In genomic region chr1:74419440-74419794, GRCm38 (mm10) we compare ENCODE assay signal across 18 mouse cellular contexts. TPM values are rescaled to one million over a fixed set of nuclear protein-coding genes. Genes with fewer than 3 reads are reported as not detected.
DNase-seq lines count a peak whose midpoint lies in the region; ATAC-seq and TF ChIP-seq lines count a peak whose summit lies in the region.
"Had no signal": no experiment of that assay in that cellular context is flagged by ENCODE, and none has a peak within 500 bp of the region (broad histone marks: within the 10 kb centered on the region; RNA-seq: fewer than 3 reads in every experiment).

No protein-coding gene starts in this region.

- H3K4me1 ChIP-seq in heart, postnatal 0 days (ENCODE audit: control insufficient read depth, insufficient read depth), result peaks cover 7% of the 10 kb centered on the region; the same call in 1 of the 2 replicates
- no peaks in the 10 kb centered on the region; the same call in 1 of the 2 replicates for H3K4me1 ChIP-seq in liver, embryonic 11.5 days (replicated peaks; ENCODE audit: control insufficient read depth, insufficient read depth, low read length)
- H3K4me1 ChIP-seq: hindbrain, embryonic 15.5 days; limb, embryonic 15.5 days; lung, embryonic 15.5 days had no signal

- H3K9ac ChIP-seq in heart, postnatal 0 days (replicated peaks; ENCODE audit: low read depth, low read length), result no peak overlapping the region
- H3K9ac ChIP-seq in liver, embryonic 11.5 days (ENCODE audit: low read depth, low read length), result no peak overlapping the region
- H3K9ac ChIP-seq: heart, embryonic 13.5 days; hindbrain, embryonic 15.5 days; limb, embryonic 15.5 days; lung, embryonic 15.5 days; midbrain, embryonic 12.5 days had no signal

- no peak overlapping the region for H3K4me3 ChIP-seq in heart, postnatal 0 days (ENCODE audit: low read depth, low read length)
- no peak overlapping the region for H3K4me3 ChIP-seq in liver, embryonic 11.5 days (ENCODE audit: low read depth, low read length)
- H3K4me3 ChIP-seq: embryonic facial prominence, embryonic 10.5 days; heart, embryonic 13.5 days; hindbrain, embryonic 15.5 days; limb, embryonic 15.5 days; lung, embryonic 15.5 days; midbrain, embryonic 12.5 days had no signal

- H3K27me3 ChIP-seq in heart, postnatal 0 days (ENCODE audit: control insufficient read depth, insufficient read depth, low read length), result no peaks in the 10 kb centered on the region
- H3K27me3 ChIP-seq in liver, embryonic 11.5 days (replicated peaks; ENCODE audit: control insufficient read depth, insufficient read depth, low read length), result no peaks in the 10 kb centered on the region
- H3K27me3 ChIP-seq: heart, embryonic 13.5 days; hindbrain, embryonic 15.5 days; limb, embryonic 15.5 days; lung, embryonic 15.5 days; midbrain, embryonic 12.5 days; Patski had no signal

- peak overlapping the region; percentile 25; the same call in 1 of the 2 replicates for H3K27ac ChIP-seq in heart, postnatal 0 days (ENCODE audit: low read depth)
- H3K27ac ChIP-seq in liver, embryonic 11.5 days (ENCODE audit: low read depth, low read length), result no peak overlapping the region
- H3K27ac ChIP-seq: embryonic facial prominence, embryonic 10.5 days; heart, embryonic 13.5 days; hindbrain, embryonic 15.5 days; limb, embryonic 15.5 days; lung, embryonic 15.5 days; midbrain, embryonic 12.5 days had no signal

- H3K36me3 ChIP-seq in heart, postnatal 0 days (replicated peaks; ENCODE audit: control insufficient read depth, insufficient read depth, low read length), result no peaks in the 10 kb centered on the region
- no peaks in the 10 kb centered on the region for H3K36me3 ChIP-seq in liver, embryonic 11.5 days (ENCODE audit: control insufficient read depth, insufficient read depth, low read length)
- H3K36me3 ChIP-seq: embryonic facial prominence, embryonic 10.5 days; heart, embryonic 13.5 days; hindbrain, embryonic 15.5 days; limb, embryonic 15.5 days; lung, embryonic 15.5 days; midbrain, embryonic 12.5 days had no signal

- H3K9me3 ChIP-seq in heart, postnatal 0 days (replicated peaks; ENCODE audit: control insufficient read depth, low read length), result no peaks in the 10 kb centered on the region
- no peaks in the 10 kb centered on the region for H3K9me3 ChIP-seq in liver, embryonic 11.5 days (ENCODE audit: control insufficient read depth, low read length)
- H3K9me3 ChIP-seq: embryonic facial prominence, embryonic 10.5 days; heart, embryonic 13.5 days; hindbrain, embryonic 15.5 days; limb, embryonic 15.5 days; lung, embryonic 15.5 days; midbrain, embryonic 12.5 days had no signal

- WGBS in heart, postnatal 0 days, result 48% methylated on average over 9 of the region's 9 CpGs
- WGBS in liver, embryonic 11.5 days, result 67% methylated on average over 9 of the region's 9 CpGs

- H3K4me2 ChIP-seq in heart, postnatal 0 days (ENCODE audit: low read depth, low read length), result no peak overlapping the region
- no peak overlapping the region for H3K4me2 ChIP-seq in liver, embryonic 11.5 days
- H3K4me2 ChIP-seq: heart, embryonic 13.5 days; hindbrain, embryonic 15.5 days; limb, embryonic 15.5 days; lung, embryonic 15.5 days; midbrain, embryonic 12.5 days had no signal

- DNase-seq in adrenal gland, adult 2 months, result peak; percentile 45
- DNase-seq in adrenal gland, adult 8-10 months, result no peak
- peak; percentile 31 for DNase-seq in kidney, postnatal 14 days
- DNase-seq in kidney, adult 9 months, result no peak
- DNase-seq in heart, postnatal 0 days (ENCODE audit: low spot score), result peak; percentile 30
- DNase-seq in lung, postnatal 36 days, result peak; percentile 38
- DNase-seq in urinary bladder, postnatal 36 days (ENCODE audit: low spot score in 2 of 2), result no peak
- no peak for DNase-seq in liver, embryonic 11.5 days (ENCODE audit: low spot score)
- DNase-seq: spleen, adult 18-20 months had no signal

- no peak for ATAC-seq in heart, postnatal 0 days (ENCODE audit: insufficient read depth, low read depth)
- ATAC-seq in liver, embryonic 11.5 days (replicated peaks; ENCODE audit: low FRiP score), result no peak
- ATAC-seq: Patski had no signal

- TF ChIP-seq EP300 in heart, postnatal 0 days (IDR thresholded peaks at IDR 0.05; ENCODE audit: low read depth), result no peak

- TF ChIP-seq CTCF in heart, postnatal 0 days (IDR thresholded peaks at IDR 0.05; ENCODE audit: low read depth), result no peak

RNA-seq across cellular contexts. Expression of gene Vil1, which starts 10.2 kb away (rescaled TPM):
- 1 to 10 TPM in 1 of 2 experiments, under 1 TPM in 1; 0.95 to 1.1 TPM for total RNA-seq in adrenal gland, adult 2 months (2021)
- 0.13 and 0.20 TPM in 2 replicates for polyA plus RNA-seq in adrenal gland, adult 2 months (2012; rRNA removed)
- total RNA-seq in adrenal gland, adult 8-10 months (2022), result 1 to 10 TPM in 3 of 4 experiments, under 1 TPM in 1; 0.96 to 4.1 (median 2.6) TPM
- total RNA-seq in heart, postnatal 0 days (2014; rRNA removed; ENCODE audit: low replicate concordance), result not detected in 2 replicates
- 0.16 and 0.36 TPM in 2 replicates for polyA plus RNA-seq in heart, postnatal 0 days (2015; fragmentation: Nextera tagmentation; extraction: Ambion mirVana)
- polyA plus RNA-seq in liver, embryonic 11.5 days (2014; fragmentation: Nextera tagmentation; extraction: Ambion mirVana), result 0.88 and 0.94 TPM in 2 replicates
- total RNA-seq: gastrocnemius, adult 8-10 months; neutrophil, adult 5-6 weeks had no signal

RNA-seq across cellular contexts. Expression of gene Ctdsp1, which starts 28.1 kb away (rescaled TPM):
- total RNA-seq in adrenal gland, adult 2 months (2021), result 100 to 1,000 TPM; 169 to 172 TPM
- 195 and 226 TPM in 2 replicates for polyA plus RNA-seq in adrenal gland, adult 2 months (2012; rRNA removed)
- total RNA-seq in adrenal gland, adult 8-10 months (2022), result 100 to 1,000 TPM; 141 to 175 (median 160) TPM
- 82.6 and 106 TPM in 2 replicates for total RNA-seq in heart, postnatal 0 days (2014; rRNA removed; ENCODE audit: low replicate concordance)
- polyA plus RNA-seq in heart, postnatal 0 days (2015; fragmentation: Nextera tagmentation; extraction: Ambion mirVana), result 38.0 and 38.4 TPM in 2 replicates
- polyA plus RNA-seq in liver, embryonic 11.5 days (2014; fragmentation: Nextera tagmentation; extraction: Ambion mirVana), result 65.2 and 71.1 TPM in 2 replicates

RNA-seq across cellular contexts. Expression of gene Slc11a1, which starts 44.4 kb away (rescaled TPM):
- 10 to 100 TPM; 13.1 to 16.3 TPM for total RNA-seq in adrenal gland, adult 2 months (2021)
- polyA plus RNA-seq in adrenal gland, adult 2 months (2012; rRNA removed), result 39.4 and 50.7 TPM in 2 replicates
- 10 to 100 TPM; 12.9 to 29.1 (median 19.7) TPM for total RNA-seq in adrenal gland, adult 8-10 months (2022)
- 2.0 and 2.5 TPM in 2 replicates for total RNA-seq in heart, postnatal 0 days (2014; rRNA removed; ENCODE audit: low replicate concordance)
- 1.6 and 1.8 TPM in 2 replicates for polyA plus RNA-seq in heart, postnatal 0 days (2015; fragmentation: Nextera tagmentation; extraction: Ambion mirVana)
- 10.0 and 10.4 TPM in 2 replicates for polyA plus RNA-seq in liver, embryonic 11.5 days (2014; fragmentation: Nextera tagmentation; extraction: Ambion mirVana)

RNA-seq across cellular contexts. Expression of gene Catip, which starts 57.5 kb away (rescaled TPM):
- total RNA-seq in adrenal gland, adult 2 months (2021), result under 1 TPM; 0.29 to 0.69 TPM
- 0.24 and 0.51 TPM in 2 replicates for polyA plus RNA-seq in adrenal gland, adult 2 months (2012; rRNA removed)
- 1 to 10 TPM in 2 of 4 experiments, under 1 TPM in 2; 0.21 to 1.4 (median 0.81) TPM for total RNA-seq in adrenal gland, adult 8-10 months (2022)
- total RNA-seq in heart, postnatal 0 days (2014; rRNA removed; ENCODE audit: low replicate concordance), result 0.12 TPM in 1 of 2 replicates, not detected in the other
- polyA plus RNA-seq in heart, postnatal 0 days (2015; fragmentation: Nextera tagmentation; extraction: Ambion mirVana), result 0.51 and 0.61 TPM in 2 replicates
- polyA plus RNA-seq in liver, embryonic 11.5 days (2014; fragmentation: Nextera tagmentation; extraction: Ambion mirVana), result 0.21 TPM in 1 of 2 replicates, not detected in the other
- total RNA-seq: neutrophil, adult 5-6 weeks had no signal

Comparison
In these comparisons a context has a peak if more than half of its experiments do, and no peak if none do; other contexts are left out.
1. DNase-seq: peak in adrenal gland, adult 2 months (single experiment), kidney, postnatal 14 days (single experiment), heart, postnatal 0 days (single experiment) and lung, postnatal 36 days (single experiment); none in adrenal gland, adult 8-10 months (single experiment), kidney, adult 9 months (single experiment), urinary bladder, postnatal 36 days (0 of 2) and liver, embryonic 11.5 days (single experiment).